Mouse (Mus musculus): ENCODE data around the gene Anxa3. TPM values are rescaled to one million over a fixed set of nuclear protein-coding genes. Genes with fewer than 3 reads are reported as not detected.

Gene Anxa3
- polyA plus RNA-seq (2012; rRNA removed): 4.8 and 6.6 TPM in 2 replicates

DNA sequence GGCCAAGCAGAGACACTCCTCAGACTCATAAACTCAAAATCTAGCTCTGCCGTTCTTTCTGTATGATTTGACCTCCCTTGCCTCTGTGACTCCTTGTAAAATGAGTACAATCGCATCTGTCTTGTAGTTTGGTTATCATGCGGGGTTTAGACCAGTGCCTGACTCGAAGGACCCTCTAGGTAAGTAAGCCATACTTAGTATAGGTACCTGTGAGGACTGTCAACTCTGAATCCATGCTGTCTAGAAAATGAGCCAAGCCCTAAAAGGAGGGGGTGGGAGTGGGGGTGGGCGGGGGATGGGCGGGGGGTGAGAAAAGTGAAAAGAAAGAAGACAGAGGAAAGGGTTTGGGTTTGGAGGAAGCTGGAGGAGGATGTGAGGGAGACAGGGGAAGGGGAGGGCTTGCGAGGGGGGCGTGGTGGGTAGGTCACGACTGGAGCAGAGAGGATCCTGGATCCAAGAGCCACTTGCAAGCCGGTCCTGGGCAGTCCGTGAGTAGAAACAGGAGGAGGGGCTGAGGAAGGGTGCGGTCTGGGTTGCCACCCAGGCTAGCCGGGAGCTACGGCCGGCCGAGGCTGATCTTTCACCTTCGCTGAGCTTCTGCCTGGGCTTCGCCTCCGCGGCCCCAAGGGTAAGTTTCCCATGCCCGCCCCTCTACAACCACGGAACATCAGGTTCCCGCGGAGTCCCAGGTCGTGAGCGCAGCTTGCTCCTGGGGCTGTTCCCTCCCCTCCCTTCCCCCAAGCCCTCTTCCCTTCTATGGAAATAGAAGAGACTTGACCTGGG, at the start of gene Anxa3:
Anxa3 (plus strand) TSS at position 404 of the 783 bp plus-strand sequence.

Other genes starting within 250 kb of the Anxa3 start
- 2.2 and 2.7 TPM in 2 replicates for gene Bmp2k, start 204.3 kb downstream of the Anxa3 start, polyA plus RNA-seq (2012; rRNA removed)

Data from stomach, adult 2 months (tissue).